Mouse (Mus musculus): Measurements from ENCODE around the gene Pom121. TPM values are rescaled to one million over a fixed set of nuclear protein-coding genes. Genes with fewer than 3 reads are reported as not detected.

The Pom121 gene
- polyA plus RNA-seq, 1 experiment = 26.3 TPM

GRCm38 (mm10) chr5:135368312-135368711, 26.0 kb downstream of the Pom121 start:
- no peak for TF ChIP-seq CTCF (IDR thresholded peaks at IDR 0.05; ENCODE audit: extremely low read depth, insufficient read length, insufficient replicate concordance, low read depth, low read length)
- H3K4me3 ChIP-seq (ENCODE audit: low read depth, low read length) = no peak overlapping the region
- no peaks in the 10 kb centered on the region; the same call in 1 of the 2 replicates for H3K4me1 ChIP-seq (ENCODE audit: control insufficient read depth, insufficient read depth, insufficient read length, low read length)
- WGBS = 86% methylated on average over 6 of the region's 6 CpGs
- no peaks in the 10 kb centered on the region for H3K27me3 ChIP-seq (ENCODE audit: control insufficient read depth, insufficient read depth, low read length)
- H3K27ac ChIP-seq (ENCODE audit: insufficient read depth, low read depth, low read length) = no peak overlapping the region
- peaks cover 4% of the 10 kb centered on the region for H3K36me3 ChIP-seq (ENCODE audit: control insufficient read depth, insufficient read depth, low read length)

GRCm38 (mm10) chr5:135367841-135368240, 26.5 kb downstream of the Pom121 start:
- no peaks in the 10 kb centered on the region; the same call in 1 of the 2 replicates for H3K4me1 ChIP-seq (ENCODE audit: control insufficient read depth, insufficient read depth, insufficient read length, low read length)
- no peak; the same call in 1 of the 2 replicates for TF ChIP-seq CTCF (IDR thresholded peaks at IDR 0.05; ENCODE audit: extremely low read depth, insufficient read length, insufficient replicate concordance, low read depth, low read length)
- TF ChIP-seq POLR2A (IDR thresholded peaks at IDR 0.05; ENCODE audit: low read depth, low read length) = no peak
- no peak overlapping the region for H3K27ac ChIP-seq (ENCODE audit: insufficient read depth, low read depth, low read length)
- H3K27me3 ChIP-seq (ENCODE audit: control insufficient read depth, insufficient read depth, low read length) = no peaks in the 10 kb centered on the region; the same call in 1 of the 2 replicates
- H3K36me3 ChIP-seq (ENCODE audit: control insufficient read depth, insufficient read depth, low read length) = peaks cover 1% of the 10 kb centered on the region; the same call in 1 of the 2 replicates
- 52% methylated on average over 6 of the region's 6 CpGs for WGBS
- H3K4me3 ChIP-seq (ENCODE audit: low read depth, low read length) = no peak overlapping the region

GRCm38 (mm10) chr5:135363540-135363939, 30.8 kb downstream of the Pom121 start:
- Histone ChIP-seq H3K36me3 (ENCODE audit: control insufficient read depth, insufficient read depth, low read length) (no peaks in the 10 kb centered on the region), H3K4me3 (ENCODE audit: low read depth, low read length) (no peak overlapping the region), H3K27ac (ENCODE audit: insufficient read depth, low read depth, low read length) (no peak overlapping the region), H3K27me3 (ENCODE audit: control insufficient read depth, insufficient read depth, low read length) (no peaks in the 10 kb centered on the region; the same call in 1 of the 2 replicates), H3K4me1 (ENCODE audit: control insufficient read depth, insufficient read depth, insufficient read length, low read length) (no peaks in the 10 kb centered on the region)
- TF ChIP-seq CTCF (IDR thresholded peaks at IDR 0.05; ENCODE audit: extremely low read depth, insufficient read length, insufficient replicate concordance, low read depth, low read length) = peak; percentile 49; the same call in 1 of the 2 replicates
- no peak for TF ChIP-seq POLR2A (IDR thresholded peaks at IDR 0.05; ENCODE audit: low read depth, low read length)
- 23% methylated on average over 12 of the region's 12 CpGs for WGBS

- H3K4me3 ChIP-seq (ENCODE audit: low read depth, low read length) = no peak overlapping the region
- H3K4me1 ChIP-seq (ENCODE audit: control insufficient read depth, insufficient read depth, insufficient read length, low read length) = no peaks in the 10 kb centered on the region
- WGBS = 78% methylated on average over 3 of the region's 3 CpGs
- no peaks in the 10 kb centered on the region; the same call in 1 of the 2 replicates for H3K27me3 ChIP-seq (ENCODE audit: control insufficient read depth, insufficient read depth, low read length)
- no peak overlapping the region for H3K27ac ChIP-seq (ENCODE audit: insufficient read depth, low read depth, low read length)
- TF ChIP-seq POLR2A (IDR thresholded peaks at IDR 0.05; ENCODE audit: low read depth, low read length) = no peak
- TF ChIP-seq CTCF (IDR thresholded peaks at IDR 0.05; ENCODE audit: extremely low read depth, insufficient read length, insufficient replicate concordance, low read depth, low read length) = no peak
- H3K36me3 ChIP-seq (ENCODE audit: control insufficient read depth, insufficient read depth, low read length) = no peaks in the 10 kb centered on the region
Observed at GRCm38 (mm10) chr5:135362572-135362971, 31.8 kb downstream of the Pom121 start.

- TF ChIP-seq CTCF (IDR thresholded peaks at IDR 0.05; ENCODE audit: extremely low read depth, insufficient read length, insufficient replicate concordance, low read depth, low read length) (no peak), POLR2A (IDR thresholded peaks at IDR 0.05; ENCODE audit: low read depth, low read length) (no peak)
- Histone ChIP-seq H3K36me3 (ENCODE audit: control insufficient read depth, insufficient read depth, low read length) (no peaks in the 10 kb centered on the region), H3K4me3 (ENCODE audit: low read depth, low read length) (no peak overlapping the region), H3K4me1 (ENCODE audit: control insufficient read depth, insufficient read depth, insufficient read length, low read length) (no peaks in the 10 kb centered on the region), H3K27ac (ENCODE audit: insufficient read depth, low read depth, low read length) (no peak overlapping the region), H3K27me3 (ENCODE audit: control insufficient read depth, insufficient read depth, low read length) (no peaks in the 10 kb centered on the region; the same call in 1 of the 2 replicates)
- 45% methylated on average over 2 of the region's 2 CpGs for WGBS
Observed at GRCm38 (mm10) chr5:135359772-135360171, 34.6 kb downstream of the Pom121 start.

DNA sequence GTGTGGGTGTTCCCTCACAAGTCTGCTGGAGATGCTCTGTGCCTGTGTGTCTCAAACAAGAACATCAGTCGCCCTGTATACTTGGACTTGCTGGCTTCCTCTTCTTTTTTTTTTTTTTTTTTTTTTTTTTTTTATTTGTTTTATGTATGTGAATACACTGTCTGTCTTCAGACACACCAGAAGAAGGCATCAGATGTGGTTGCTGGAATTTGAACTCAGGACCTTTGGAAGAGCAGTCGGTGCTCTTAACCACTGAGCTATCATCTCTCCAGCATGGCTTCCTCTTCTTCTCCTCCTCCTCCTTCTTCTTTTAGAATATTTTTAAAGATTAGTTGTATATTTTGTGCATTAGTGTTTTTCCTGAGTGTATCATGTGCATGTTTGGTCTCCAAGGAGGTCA, 36.8 kb downstream of the Pom121 start:
- H3K4me1 ChIP-seq (ENCODE audit: control insufficient read depth, insufficient read depth, insufficient read length, low read length) = no peaks in the 10 kb centered on the region
- no peak overlapping the region for H3K27ac ChIP-seq (ENCODE audit: insufficient read depth, low read depth, low read length)
- no peak overlapping the region for H3K4me3 ChIP-seq (ENCODE audit: low read depth, low read length)
- no peaks in the 10 kb centered on the region for H3K27me3 ChIP-seq (ENCODE audit: control insufficient read depth, insufficient read depth, low read length)
- H3K36me3 ChIP-seq (ENCODE audit: control insufficient read depth, insufficient read depth, low read length) = no peaks in the 10 kb centered on the region
- no peak for TF ChIP-seq CTCF (IDR thresholded peaks at IDR 0.05; ENCODE audit: extremely low read depth, insufficient read length, insufficient replicate concordance, low read depth, low read length)
- TF ChIP-seq POLR2A (IDR thresholded peaks at IDR 0.05; ENCODE audit: low read depth, low read length) = no peak
- WGBS = 82% methylated on average over 2 of the region's 2 CpGs

DNA sequence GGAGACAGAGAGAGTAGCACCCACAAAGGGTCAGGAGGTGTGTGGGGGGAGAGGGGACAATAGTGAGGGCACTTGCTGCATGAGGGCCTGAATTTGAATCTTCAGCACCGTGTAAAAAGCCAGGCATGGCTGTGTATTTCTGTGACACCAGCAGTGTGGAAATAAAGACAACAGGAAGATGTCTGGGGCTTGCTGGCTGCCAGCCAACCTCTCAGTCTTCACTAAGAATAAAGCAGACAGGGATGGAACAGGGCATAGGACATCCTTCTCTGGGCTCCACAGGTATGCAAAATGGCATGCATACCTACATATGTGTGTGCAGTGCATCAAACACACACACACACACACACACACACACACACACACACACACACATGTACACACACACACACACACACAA, 38.3 kb downstream of the Pom121 start:
- Histone ChIP-seq H3K4me1 (ENCODE audit: control insufficient read depth, insufficient read depth, insufficient read length, low read length) (no peaks in the 10 kb centered on the region), H3K36me3 (ENCODE audit: control insufficient read depth, insufficient read depth, low read length) (no peaks in the 10 kb centered on the region), H3K4me3 (ENCODE audit: low read depth, low read length) (no peak overlapping the region), H3K27me3 (ENCODE audit: control insufficient read depth, insufficient read depth, low read length) (no peaks in the 10 kb centered on the region), H3K27ac (ENCODE audit: insufficient read depth, low read depth, low read length) (no peak overlapping the region)
- TF ChIP-seq CTCF (IDR thresholded peaks at IDR 0.05; ENCODE audit: extremely low read depth, insufficient read length, insufficient replicate concordance, low read depth, low read length) = no peak
- WGBS = 7% methylated on average over 1 of the region's 1 CpGs

Data from small intestine, adult 2 months (tissue).